Mouse (Mus musculus) kidney, postnatal 0 days (tissue): Measurements from ENCODE around the gene Riox1. TPM values are rescaled to one million over a fixed set of nuclear protein-coding genes. Genes with fewer than 3 reads are reported as not detected.

ENCODE experiments used
- ATAC-seq: fragments of 200-750 bp; cut with Nextera tagmentation; replicated peaks from 2 replicates; pipeline ENCODE4 v1.8.0; 2017; ENCODE audit warnings: low read depth, moderate number of reproducible peaks, moderate TSS enrichment, moderate library complexity; ENCODE audit not compliant: low FRiP score
- DNase-seq: peaks from one replicate; pipeline ENCODE4 v3.0.0-alpha.2; 2016; ENCODE audit warnings: low spot score
- H3K27ac ChIP-seq: fragments of 300-500 bp; sonication (generic); 2 replicates; pipeline ENCODE4 v1.5.1; 2014; ENCODE audit warnings: mild to moderate bottlenecking
- H3K27me3 ChIP-seq: fragments of 300-500 bp; sonication (generic); 2 replicates; pipeline ENCODE4 v1.6.1; 2014; ENCODE audit warnings: low read length, mixed read lengths; ENCODE audit not compliant: insufficient read depth
- H3K36me3 ChIP-seq: fragments of 300-500 bp; sonication (generic); 2 replicates; pipeline ENCODE4 v1.6.1; 2014; ENCODE audit warnings: low read length, mixed read lengths; ENCODE audit not compliant: insufficient read depth
- H3K4me1 ChIP-seq: fragments of 300-500 bp; sonication (generic); replicated peaks from 2 replicates; pipeline ENCODE4 v1.6.1; 2014; ENCODE audit warnings: antibody characterized with exemption, low read length, mixed read lengths; ENCODE audit not compliant: insufficient read depth
- H3K4me2 ChIP-seq: fragments of 300-500 bp; sonication (generic); 2 replicates; pipeline ENCODE4 v1.6.1; 2014; ENCODE audit warnings: mild to moderate bottlenecking, low read length, moderate library complexity, mixed read lengths
- H3K4me3 ChIP-seq: fragments of 300-500 bp; sonication (generic); replicated peaks from 2 replicates; pipeline ENCODE4 v1.5.1; 2014; ENCODE audit warnings: low read depth, low read length
- H3K9ac ChIP-seq: fragments of 300-500 bp; sonication (generic); 2 replicates; pipeline ENCODE4 v1.6.1; 2014; ENCODE audit warnings: low read depth, low read length
- H3K9me3 ChIP-seq: fragments of 300-500 bp; sonication (generic); replicated peaks from 2 replicates; pipeline ENCODE4 v1.6.1; 2016; ENCODE audit warnings: low read length, inconsistent platforms, mixed read lengths
- CTCF ChIP-seq: IDR thresholded peaks from 2 replicates; pipeline ENCODE4 v1.5.1; 2016; ENCODE audit warnings: antibody characterized with exemption, low read depth, mild to moderate bottlenecking, moderate library complexity
- WGBS: fragments of 180-500 bp; shearing (Covaris S2); extraction: QIAGEN DNeasy Blood & Tissue Kit; methylation state at CpG from one replicate; pipeline ENCODE4 v1.1.7; 2014; 5-methylcytosine and 5-hydroxymethylcytosine counted together
- polyA plus RNA-seq: library from polyadenylated mRNA; unstranded; fragments of >200 nt; fragmentation: Nextera tagmentation; extraction: Ambion mirVana; gene quantifications from 2 replicates; pipeline ENCODE4 v1.2.1, GENCODE M21; 2015

Riox1 gene
- polyA plus RNA-seq, 1 experiment from 2014 or later = 13.0 TPM

DNA sequence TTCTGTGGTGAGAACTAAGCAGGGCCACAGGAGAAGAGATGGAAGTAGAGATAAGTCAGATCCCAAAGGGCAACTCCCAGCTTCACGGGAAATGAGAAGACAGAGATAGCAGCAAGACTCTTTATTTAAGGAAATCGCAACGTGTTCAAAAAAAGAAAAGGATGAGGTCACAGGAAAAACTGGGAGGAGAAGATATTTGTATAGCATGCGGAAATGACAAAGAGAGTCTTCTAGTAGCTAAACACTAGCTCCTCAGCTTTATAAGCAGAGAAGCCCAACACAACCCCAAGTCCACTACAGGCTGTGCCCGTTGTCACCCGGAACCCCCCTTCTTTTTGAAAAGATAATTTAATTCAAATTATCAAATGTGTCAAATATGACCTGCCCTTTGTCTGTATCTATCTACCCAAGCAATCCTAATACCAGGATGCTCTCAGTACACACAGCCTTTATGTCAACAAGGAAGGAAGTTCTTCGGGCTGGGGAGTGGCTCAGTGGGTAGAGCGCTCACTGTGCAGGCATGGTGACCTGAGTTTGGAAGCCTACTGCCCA is 3.1 kb upstream of the Riox1 start:
- WGBS = 72% methylated on average over 8 of the region's 8 CpGs
- no peak overlapping the region for H3K27ac ChIP-seq
- TF ChIP-seq CTCF = no peak

GRCm38 (mm10) chr12:83949043-83949442 is 1.4 kb upstream of the Riox1 start:
- H3K4me3 ChIP-seq = no peak overlapping the region
- no peaks in the 10 kb centered on the region for H3K9me3 ChIP-seq
- H3K9ac ChIP-seq = no peak overlapping the region
- ATAC-seq (no peak), DNase-seq (no peak)
- H3K27me3 ChIP-seq = no peaks in the 10 kb centered on the region
- H3K4me2 ChIP-seq = no peak overlapping the region
- H3K36me3 ChIP-seq = no peaks in the 10 kb centered on the region
- no peak for TF ChIP-seq CTCF
- H3K4me1 ChIP-seq = peaks cover 13% of the 10 kb centered on the region
- 86% methylated on average over 4 of the region's 4 CpGs for WGBS
- H3K27ac ChIP-seq = no peak overlapping the region

More for the DNA sequence above, 3.1 kb upstream of the Riox1 start:
- Histone ChIP-seq H3K9ac (no peak overlapping the region), H3K4me3 (no peak overlapping the region), H3K4me1 (0 out of 2 replicates have a peak, but pooled peaks cover 9% of the 10 kb centered on the region), H3K4me2 (no peak overlapping the region), H3K9me3 (no peaks in the 10 kb centered on the region), H3K36me3 (no peaks in the 10 kb centered on the region), H3K27me3 (no peaks in the 10 kb centered on the region)
- DNase-seq (peak; percentile 56), ATAC-seq (no peak)

- WGBS = 22% methylated on average over 11 of the region's 11 CpGs
- no peak for ATAC-seq
- no peaks in the 10 kb centered on the region for H3K9me3 ChIP-seq
- no peak for DNase-seq
- H3K27me3 ChIP-seq = no peaks in the 10 kb centered on the region
- H3K4me1 ChIP-seq = peaks cover 13% of the 10 kb centered on the region
- peak overlapping the region; percentile 68 for H3K9ac ChIP-seq
- H3K4me3 ChIP-seq = peak overlapping the region; percentile 59
- peak overlapping the region; percentile 38; the same call in 1 of the 2 replicates for H3K27ac ChIP-seq
- H3K36me3 ChIP-seq = no peaks in the 10 kb centered on the region
- no peak for TF ChIP-seq CTCF
- peak overlapping the region; percentile 86 for H3K4me2 ChIP-seq
Measured at GRCm38 (mm10) chr12:83949776-83950492, 474 bp upstream of the Riox1 start.

- peak; percentile 47 for DNase-seq
- H3K27ac ChIP-seq = peak overlapping the region; percentile 72
- ATAC-seq = peak; percentile 56
Measured at GRCm38 (mm10) chr12:83950840-83951701, 663 bp downstream of the Riox1 start.

DNA sequence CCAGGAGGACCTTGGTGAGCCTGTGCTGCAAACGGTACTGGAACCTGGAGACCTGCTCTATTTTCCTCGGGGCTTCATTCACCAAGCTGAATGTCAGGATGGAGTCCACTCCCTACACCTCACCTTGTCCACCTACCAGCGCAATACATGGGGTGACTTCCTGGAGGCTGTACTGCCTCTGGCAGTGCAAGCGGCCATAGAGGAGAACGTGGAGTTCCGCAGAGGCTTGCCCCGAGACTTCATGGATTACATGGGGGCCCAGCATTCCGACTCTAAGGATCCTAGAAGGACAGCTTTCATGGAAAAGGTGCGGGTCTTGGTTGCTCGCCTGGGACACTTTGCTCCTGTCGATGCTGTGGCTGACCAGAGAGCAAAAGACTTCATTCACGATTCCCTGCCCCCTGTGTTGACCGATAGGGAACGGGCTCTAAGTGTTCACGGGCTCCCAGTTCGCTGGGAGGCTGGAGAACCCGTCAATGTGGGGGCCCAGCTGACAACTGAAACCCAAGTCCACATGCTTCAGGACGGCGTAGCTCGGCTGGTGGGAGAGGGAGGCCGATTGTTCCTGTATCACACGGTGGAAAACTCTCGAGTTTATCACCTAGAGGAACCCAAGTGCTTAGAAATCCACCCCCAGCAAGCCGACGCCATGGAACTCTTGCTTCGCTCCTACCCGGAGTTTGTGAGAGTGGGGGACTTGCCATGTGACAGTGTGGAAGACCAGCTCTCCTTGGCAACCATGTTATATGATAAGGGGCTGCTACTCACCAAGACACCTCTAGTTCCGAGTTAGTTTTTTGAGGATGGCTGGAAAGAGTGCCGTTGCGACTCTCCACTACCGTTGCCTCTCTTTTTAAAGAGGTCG is 1.5 kb downstream of the Riox1 start:
- Histone ChIP-seq H3K4me2 (peak overlapping the region; percentile 86), H3K4me3 (peak overlapping the region; percentile 59), H3K4me1 (peaks cover 13% of the 10 kb centered on the region), H3K27ac (no peak overlapping the region), H3K9me3 (no peaks in the 10 kb centered on the region), H3K9ac (peak overlapping the region; percentile 68; the same call in 1 of the 2 replicates), H3K27me3 (no peaks in the 10 kb centered on the region), H3K36me3 (no peaks in the 10 kb centered on the region)
- DNase-seq = no peak
- 50% methylated on average over 32 of the region's 32 CpGs for WGBS
- no peak for TF ChIP-seq CTCF
- ATAC-seq = no peak

More at GRCm38 (mm10) chr12:83950840-83951701, 663 bp downstream of the Riox1 start:
- Histone ChIP-seq H3K36me3 (no peaks in the 10 kb centered on the region), H3K4me3 (peak overlapping the region; percentile 59), H3K27me3 (no peaks in the 10 kb centered on the region), H3K9me3 (no peaks in the 10 kb centered on the region), H3K4me2 (peak overlapping the region; percentile 86), H3K4me1 (peaks cover 13% of the 10 kb centered on the region), H3K9ac (peak overlapping the region; percentile 68)
- under 1% methylated on average over 107 of the region's 116 CpGs for WGBS
- no peak for TF ChIP-seq CTCF
